Mouse (Mus musculus) spleen, postnatal 10 days (tissue): ENCODE results near the gene Phactr1.

Experiments used
- DNase-seq, 2 experiments: peaks; one replicate each; pipeline ENCODE4 v3.0.0; 2021 to 2022; ENCODE audit warnings: low spot score in 2 of 2

The Phactr1 gene

DNA sequence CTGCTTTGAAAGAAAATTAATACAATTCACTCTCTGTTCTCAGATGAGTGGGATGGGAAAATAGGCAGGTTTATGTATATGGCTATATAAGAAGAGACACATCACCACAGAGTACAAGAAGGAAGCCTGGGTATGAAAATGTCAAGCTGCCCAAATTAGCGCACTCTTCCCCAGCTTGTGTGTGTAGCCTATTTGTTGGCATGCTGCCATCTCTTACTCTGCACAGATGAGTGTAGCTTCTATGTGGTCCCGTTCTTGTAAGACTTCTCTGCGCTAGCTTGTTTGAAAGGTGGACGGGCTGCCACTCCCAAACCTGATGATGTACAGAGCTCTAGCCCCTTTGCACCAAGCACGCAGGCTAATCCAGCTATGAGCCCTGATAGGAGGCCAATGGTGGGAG, 78.7 kb downstream of the Phactr1 start:
- DNase-seq: no peak

DNA sequence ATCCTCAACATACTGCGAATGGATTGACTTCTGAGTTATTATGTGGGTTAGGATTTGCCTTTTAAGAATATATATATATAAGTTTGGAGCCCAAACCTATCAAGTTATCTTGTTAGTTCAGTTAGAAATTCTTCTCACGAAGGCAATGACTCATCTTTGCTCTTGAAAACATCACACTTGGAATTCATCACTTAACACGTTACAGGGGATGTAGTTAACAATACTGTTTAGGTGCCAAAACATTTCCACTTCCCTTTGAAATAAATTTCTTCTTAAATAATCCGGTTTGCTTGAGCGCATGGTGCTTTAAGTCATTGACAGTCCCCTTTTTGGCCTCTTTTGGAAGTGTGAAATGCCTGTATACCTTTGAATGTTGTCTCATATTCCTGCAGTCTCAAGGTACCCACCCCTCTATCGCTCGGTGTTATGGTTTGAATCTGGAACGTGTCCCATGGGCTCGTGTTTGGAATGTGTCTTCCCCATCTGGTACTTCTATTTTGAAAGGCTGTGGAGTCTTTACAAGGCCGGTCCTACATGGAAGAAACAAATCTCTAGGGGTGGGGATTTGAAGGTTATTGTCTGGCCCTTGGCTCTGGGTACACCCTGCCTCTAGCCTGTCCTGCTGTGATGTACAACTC, 80.6 kb downstream of the Phactr1 start:
- DNase-seq: no peak

DNA sequence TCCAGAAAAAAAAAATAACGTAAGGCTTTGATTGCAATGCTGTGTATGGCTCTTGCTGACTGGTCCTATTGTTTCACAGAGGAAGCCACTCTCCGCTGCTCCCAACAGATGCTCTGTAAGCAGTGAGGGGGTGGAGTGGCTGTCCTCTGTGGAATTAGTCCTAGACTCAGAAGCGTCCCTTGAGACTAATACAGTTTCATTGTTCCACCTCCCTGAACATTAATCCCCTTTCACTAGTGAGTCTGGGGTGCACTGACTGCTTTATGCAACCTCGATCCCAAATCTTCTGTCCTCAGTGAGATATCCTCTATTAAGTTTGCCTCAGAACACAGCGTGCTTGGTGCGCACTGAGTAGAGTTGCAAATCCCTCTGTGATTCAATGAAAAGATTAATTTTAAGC, 91.9 kb downstream of the Phactr1 start:
- no peak for DNase-seq

DNA sequence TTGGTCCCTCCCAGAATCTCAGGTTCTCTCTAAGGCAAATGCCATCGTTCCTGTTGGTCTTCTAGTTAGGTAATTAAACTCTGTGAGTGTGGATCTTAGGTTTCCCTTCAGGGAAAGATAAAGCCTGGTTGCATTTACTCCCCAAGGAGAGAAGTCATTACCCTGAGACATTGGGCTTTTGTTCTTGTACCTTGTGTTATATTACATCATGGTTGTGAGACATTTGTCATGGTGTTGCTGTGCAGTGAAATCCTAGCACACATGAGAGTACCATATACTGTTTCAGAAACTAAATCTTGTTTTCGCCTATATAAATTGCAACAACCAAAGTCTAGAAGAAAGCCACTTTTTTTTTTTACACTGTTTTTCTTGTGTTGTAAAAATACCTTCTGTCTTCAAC, 93.6 kb downstream of the Phactr1 start:
- DNase-seq: no peak

DNA sequence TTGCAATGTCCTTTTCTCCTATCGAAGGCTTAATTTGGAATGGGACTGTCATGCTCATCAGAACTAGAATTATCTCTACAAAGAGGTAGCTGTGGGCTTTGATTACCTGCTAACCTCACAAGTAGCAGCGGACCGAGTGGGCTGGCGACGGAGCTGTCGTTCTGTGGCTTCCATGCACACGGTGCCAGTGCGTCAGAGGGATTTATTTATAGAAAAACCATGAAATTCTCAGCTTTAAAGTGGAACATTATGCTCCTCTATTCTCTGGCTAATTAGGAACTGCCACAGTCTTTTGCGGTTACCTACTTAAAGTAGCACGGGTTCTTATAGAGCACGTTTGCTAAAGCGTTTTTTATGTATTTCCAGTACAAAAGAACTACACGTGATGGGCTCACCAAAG, 101.7 kb downstream of the Phactr1 start:
- DNase-seq: no peak

DNA sequence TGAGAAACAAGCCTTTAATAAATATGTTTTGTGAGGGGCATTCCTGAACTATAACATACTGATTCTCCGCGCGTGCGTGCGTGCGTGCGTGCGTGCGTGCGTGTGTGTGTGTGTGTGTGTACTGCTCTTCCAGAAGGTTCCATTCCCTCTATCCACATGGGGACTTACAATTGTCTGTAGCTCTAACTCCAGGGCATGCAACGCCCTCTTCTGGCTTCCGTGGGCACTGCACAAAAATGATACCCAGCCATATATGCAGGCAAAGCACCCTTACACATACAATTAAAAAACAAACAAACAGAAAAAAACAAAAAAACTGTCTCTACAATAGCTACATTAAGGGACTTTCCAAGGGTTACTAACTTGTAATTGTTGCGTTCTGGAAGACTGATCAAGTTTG, 108.8 kb downstream of the Phactr1 start:
- DNase-seq: no peak

DNA sequence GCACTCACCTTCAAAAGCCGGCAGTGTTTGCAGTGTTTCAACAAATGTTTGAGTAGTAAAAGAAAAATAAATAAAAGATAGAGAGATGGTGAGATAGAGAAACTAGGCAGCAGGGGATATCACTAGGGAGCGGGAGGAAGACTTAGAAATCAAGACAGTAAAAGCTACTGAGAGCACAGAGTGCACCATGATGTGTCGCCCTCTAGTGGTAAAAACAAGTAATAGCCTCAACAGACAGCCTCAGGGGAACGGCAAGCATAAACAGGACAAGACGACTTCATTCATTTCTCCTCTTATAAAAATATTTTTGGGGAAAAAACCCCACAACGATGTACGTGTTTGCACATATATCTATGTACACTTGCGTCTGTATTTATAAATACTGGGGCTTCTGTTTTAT, 111.9 kb downstream of the Phactr1 start:
- no peak for DNase-seq

DNA sequence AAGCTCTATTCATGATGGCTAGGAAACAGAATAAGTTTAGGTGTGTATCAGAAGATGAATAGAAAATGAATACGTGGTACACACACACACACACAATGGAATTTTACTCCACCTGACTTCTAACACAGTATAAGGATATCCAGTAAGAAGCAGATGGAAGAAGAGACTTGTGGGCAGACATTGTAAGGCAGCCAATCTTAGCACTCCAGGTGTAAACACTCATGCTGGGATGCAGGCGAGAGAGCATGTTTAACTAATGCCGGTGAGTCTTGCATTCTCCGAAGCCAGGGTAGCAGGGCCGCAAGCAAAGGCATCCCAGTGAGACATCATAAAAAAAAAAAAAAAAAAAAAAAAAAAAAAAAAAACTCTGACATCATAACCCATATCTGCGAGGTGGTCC, 120.1 kb downstream of the Phactr1 start:
- no peak for DNase-seq

DNA sequence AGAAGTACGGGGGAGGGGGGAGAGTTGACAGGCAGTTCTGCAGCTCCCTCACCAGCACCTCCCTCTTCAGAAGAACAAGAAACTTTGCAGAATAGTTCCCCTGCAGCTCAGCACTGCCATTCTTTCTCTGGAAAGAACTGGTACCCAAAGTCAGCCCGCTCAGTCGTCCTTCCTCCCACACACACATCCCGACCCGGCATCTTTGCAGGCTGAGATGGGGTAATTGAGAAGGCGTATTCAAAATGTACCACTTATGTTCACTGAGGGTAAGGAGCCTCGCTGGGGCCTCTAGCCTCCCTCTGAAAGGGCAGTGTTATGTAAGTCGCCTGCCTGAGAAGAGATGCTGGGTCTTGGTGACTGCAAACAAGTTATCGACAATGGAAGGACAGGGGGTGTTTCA, 123.9 kb downstream of the Phactr1 start:
- no peak for DNase-seq

DNA sequence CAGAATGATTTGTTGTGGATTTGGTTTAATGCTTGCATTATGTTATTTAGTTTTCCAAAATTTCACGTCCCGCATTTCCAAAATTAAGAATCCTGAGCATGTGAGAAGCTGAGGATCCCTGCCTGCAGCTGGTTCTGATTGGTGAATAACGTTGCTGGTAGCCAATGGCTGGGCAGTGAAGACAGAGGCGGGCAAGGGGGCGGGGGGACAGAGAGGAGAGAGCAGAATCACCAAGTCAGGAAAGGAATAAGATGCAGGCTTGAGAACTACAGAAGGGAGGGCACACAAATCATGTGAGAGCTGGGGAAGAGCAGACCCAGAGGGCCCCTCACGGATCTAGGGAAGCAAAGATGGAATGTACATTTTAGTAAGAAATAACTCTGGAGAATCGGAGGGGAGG, 132.3 kb downstream of the Phactr1 start:
- no peak for DNase-seq

DNA sequence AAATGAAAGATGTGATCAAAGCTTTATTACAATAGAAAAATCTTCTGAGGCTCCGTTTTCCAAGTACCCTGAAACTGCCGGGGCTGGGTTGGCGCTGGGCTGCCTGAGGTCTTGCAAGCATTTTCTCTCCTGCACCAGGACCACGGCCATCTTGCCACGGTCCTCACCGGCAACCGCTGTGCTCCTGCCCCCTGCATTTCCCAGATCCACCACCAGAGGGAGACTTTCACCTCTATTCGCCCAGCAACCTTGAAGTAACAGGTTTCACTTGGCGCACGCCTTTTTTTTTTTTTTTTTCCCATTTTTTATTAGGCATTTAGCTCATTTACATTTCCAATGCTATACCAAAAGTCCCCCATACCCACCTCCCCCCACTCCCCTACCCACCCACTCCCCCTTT, 138.0 kb downstream of the Phactr1 start:
- peak; percentile 42 to 74 for DNase-seq

DNA sequence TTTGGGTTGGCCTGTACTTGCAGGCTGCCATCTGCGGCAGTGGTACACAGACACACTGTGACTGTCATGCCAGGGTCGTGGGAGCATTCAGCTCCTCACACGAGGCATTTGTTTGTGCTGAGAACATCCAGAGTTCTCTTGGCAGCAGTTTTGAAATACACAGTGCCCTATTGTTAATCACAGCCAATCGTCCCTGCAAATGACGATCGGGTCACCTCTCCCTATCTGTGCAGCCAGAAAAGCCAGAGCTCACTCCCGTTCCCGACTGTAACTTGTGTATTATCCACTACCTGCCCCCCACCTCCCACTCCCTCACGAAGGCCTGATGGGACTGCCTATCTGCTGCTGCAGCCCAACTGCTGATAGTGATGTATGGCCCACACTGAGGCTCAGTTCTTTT, 140.1 kb downstream of the Phactr1 start:
- no peak for DNase-seq

DNA sequence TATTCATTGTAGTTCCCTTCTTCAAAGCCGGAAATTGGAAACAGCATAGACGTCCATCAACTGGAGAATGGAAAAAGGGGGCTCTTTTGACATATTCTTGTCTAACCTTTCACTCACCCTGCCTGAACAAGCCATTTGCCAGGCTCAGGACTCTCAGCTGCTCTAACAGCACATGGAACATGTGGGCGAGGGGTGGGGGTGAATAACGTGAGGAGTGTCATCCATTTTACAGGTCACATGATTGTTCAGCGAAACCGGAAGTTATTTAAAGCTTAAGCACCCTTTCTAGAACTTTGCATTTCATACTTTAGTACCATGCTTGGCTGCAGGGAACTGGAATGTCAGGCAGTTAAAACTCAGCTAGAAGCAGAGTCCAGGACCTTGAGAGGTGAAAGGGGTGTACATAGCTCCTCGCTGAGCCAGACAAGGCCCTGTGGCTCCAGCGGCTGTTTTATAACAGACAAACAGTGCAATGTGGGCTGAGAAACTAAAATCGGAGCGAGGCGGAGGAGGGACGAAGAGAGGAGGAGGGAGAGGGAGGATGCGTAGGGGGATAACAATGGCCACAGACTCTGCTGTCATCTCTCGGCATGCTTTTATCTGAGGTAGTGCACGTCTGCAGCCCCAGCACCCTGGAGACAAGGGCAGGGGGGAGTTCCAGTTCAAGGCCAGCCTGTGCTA, 141.1 kb downstream of the Phactr1 start:
- DNase-seq: no peak

DNA sequence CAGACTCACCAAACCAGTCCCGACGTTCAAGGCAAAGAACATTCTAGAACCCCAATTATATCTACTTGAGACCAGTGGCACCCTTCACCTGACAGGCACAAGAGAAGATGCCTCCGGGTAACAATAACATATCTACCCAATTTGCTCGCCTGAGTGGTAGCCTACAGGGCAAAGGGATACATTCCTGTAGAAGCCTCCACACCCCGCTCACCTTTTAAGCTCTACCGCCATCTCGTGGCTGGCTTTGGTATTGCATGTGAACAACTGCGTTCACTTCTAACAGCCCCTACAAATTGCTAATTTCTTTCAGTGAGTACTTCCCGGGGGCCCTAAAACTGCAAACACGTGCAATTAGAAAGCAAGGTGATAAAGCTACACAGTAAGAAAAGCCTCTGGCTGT, 142.1 kb downstream of the Phactr1 start:
- peak; percentile 61 to 82 for DNase-seq

DNA sequence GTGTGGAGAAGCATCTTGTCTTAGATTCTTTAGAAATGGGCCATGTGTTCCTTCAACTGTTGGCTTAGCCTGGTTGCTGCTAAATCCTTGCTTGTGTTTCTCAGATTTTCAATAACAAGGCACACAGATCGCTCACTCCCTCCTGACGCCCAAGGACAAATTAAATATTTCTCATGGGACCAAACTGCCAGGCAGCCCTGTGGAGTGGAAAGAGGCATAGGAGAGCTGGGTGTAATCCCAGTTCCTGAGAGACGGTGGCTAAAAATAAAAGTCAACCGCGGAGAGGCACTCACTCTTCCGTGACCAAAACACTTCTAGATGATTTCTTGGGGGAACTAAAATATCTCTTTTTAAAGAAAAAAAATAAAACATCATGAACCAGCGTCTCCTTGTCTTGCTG, 143.5 kb downstream of the Phactr1 start:
- DNase-seq: no peak

DNA sequence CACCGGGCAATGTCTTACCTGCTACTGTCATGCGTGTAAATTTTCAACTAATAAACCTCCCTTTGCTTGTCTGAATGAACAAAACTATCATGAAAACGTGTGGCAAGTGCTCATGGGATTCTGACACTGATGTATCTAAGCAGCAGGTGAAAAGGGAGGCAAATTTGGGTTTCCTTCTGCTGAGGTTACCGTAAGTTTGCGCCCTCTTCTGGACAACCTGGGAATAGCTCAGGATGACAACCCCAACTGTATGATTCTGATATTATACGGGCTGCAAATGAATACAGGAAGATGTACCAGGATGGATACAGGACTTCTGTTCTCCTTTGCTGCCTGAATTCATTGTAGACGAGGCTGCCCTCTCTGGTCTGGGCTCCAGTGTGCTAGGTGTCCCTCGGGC, 146.2 kb downstream of the Phactr1 start:
- DNase-seq: peak in 1 of 2 experiments; percentile 44

DNA sequence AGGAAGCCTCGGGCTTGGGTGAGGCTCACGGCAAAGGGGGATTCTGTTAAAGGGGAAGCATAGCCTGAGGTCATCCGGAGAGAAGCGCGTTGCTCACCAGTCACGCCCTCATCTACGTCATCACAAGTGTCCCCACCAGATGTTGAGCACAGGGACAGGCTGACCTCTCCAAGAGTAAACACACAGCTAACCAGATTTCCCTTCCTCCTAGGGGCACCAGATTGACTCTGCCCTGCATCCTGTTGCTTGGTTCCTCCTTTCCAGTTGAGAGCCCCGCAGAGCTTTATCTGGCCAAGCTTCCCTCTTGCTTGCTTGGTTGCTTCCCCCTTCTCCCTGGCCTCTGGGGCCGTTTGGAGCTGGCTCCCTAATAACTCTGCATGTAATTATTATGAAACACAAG, 148.6 kb downstream of the Phactr1 start:
- no peak for DNase-seq

DNA sequence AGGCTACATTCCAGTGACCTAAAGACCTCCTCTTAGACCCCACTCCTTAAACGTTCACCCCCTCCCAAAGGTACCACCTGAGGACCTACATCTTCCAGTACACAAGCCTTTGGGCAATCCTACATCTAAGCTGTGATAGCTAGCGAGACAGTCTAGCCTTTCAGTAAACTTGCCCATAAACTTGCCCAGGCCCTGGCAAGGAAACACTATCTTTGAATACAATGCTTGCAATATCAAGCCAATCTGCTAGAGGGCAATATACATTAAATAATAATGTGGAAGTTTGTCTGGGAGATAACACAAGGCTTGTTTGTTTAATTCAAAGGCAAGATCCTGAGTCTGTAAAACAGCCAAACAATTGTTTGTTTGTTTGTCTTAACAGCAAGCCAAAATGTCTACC, 155.0 kb downstream of the Phactr1 start:
- no peak for DNase-seq

DNA sequence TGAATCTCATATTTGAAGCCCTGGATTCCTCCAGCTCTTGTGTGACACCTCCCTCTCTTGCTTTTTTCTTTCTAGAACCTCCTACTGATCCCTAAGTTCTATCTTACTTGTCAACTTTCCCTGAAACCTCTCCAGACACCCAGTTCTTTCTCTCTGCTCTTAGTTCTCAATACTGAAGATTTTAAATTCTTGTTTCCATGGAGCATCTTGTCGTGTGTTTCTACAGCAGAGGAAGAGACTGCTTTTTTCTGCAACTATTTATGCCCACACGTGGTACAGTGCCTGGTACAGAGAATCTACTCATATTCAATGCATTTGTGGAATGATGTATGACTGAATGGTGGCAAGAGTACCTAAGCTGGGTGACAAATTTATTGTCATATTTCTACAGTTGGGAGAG, 158.9 kb downstream of the Phactr1 start:
- no peak for DNase-seq

DNA sequence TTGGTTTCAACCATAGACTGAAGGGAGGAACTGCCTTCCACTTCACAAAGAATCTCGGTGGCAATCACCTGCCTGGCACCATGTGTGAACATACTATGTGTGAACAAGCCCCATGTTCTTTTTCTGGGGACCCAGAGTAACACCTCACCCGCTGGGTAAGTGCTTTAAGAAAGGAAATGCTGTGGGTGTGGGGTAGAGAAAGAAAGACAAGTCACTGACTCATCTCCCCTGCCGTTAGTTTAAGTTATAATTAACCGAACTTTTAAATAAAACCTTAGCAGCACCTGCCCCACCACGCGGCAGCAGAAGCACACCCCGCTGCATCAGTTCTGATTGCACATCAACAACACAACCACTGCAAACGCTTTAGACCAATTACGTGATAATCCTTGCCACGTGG, 171.7 kb downstream of the Phactr1 start:
- DNase-seq: no peak

DNA sequence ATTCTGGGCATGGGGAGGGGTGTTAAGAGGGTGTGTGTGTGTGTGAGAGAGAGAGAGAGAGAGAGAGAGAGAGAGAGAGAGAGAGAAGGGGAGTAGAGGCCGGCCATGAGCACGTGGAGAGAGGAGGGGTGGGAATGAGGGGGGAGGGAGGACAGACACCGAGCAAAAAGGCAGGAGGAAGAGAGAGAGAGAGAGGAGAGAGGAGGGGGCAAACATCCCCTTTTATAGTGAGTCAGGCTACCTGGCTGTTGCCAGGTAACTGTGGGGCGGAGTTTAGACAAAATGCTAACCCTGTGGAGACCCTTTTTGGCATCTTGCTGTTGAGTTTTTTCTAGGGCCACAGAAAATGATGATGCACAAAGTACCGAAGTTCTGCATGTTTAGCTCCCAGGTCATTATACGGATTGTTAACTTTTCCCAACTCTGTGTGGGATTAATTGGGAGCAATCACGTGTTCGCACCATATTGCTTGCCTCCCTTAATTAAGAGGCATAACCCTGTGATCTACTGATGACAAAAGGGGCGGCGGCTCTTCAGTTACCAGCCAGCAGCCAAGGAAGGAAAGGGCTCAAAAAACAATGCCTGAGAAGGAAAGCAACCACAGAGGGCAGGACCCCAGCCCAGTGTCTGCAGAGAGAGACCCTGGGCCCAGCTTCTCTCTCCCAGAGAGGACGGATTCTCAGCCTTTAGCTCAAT, 173.6 kb downstream of the Phactr1 start:
- no peak for DNase-seq

DNA sequence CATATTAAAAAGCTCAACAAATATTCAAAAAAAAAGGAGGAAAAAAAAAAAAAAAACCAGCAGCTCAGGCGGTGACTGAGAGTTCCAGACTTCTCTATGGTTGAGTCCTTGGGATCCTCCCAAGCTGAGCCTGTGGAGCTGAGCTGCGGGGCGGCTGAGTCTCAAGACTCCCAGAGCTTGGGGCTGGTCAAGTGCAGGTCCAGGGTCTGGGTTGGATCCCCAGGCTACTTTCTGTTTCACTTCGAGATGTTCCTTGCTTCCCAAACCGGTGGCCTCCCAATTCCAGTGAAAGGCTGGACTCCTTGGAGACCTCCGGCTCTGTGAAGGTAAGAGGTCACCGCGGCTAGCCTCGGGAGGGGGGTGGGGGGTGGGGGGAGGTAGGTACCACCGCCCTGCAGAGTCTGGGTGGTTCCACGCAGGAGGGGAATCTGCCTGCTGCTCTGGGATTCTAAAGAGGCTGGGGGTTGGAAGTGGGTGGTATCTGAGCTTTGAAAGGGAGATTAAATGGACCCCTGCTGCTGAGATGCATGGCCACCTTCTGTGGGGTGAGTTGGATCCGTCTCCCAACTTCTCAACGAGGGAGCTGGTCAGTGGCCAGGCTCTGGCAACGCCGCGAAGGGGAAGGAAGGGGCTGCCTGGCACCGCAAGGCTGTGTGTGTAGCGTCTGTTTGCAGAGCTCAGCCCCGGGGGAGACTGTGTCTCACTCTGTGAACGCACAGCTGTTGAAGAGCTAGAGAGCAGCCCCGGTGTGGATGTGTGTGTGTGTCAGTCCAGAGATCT, 185.9 kb downstream of the Phactr1 start:
- DNase-seq: peak; percentile 5 to 41

DNA sequence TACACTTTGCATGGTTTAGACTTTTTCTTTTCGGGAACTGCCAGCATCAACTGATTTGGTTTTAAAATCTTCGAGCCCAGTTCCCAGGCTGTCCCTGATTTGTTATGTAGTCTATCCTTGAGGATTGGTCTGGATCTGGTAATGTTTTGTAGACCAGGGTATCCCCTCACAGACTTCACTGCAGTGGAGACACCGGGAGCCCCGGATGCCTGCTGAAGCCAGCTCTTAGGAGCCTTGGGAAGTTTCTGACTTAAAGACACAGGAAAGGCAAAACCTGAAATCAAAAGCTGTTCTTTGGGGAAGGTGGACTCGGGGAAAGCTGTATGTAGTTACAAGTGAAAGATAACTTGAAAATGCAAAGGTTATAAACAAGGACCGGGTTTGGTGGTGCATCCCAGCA, 186.6 kb downstream of the Phactr1 start:
- no peak for DNase-seq
